Mouse (Mus musculus) CH12F3 (cell line): Measurements from ENCODE around the gene Tex30.
"Not testable (repeated sequence)": the region's sequence is repeated elsewhere in the genome, so short reads cannot be mapped to it uniquely, and the experiment has no call there.

ENCODE experiments used
- in situ Hi-C: fragments of 300-500 bp; cut with MboI; formaldehyde crosslinking; loops from 2 replicates; pipeline ENCODE4 v1.14.3; 2020; ENCODE audit warnings: low sequenced_read_pairs

Gene Tex30

DNA sequence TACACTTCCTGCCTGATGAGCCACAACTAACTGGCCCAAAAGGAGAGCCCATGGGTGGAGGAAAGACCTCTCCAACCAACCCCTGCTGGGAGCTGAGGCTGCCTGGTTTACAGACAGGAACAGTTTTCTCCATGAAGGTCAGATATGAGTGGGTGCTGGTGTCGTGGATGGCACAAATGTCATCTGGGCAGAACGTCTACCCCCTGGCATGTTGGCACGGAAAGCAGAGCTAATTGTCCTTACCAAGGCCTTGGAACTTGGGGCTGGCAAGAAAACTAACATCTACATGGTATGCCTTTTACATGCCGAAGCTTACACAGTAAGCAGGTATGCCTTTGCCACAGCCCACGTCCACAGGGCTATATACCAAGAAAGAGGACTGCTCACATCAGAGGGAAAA lies 56.6 kb downstream of the Tex30 start:
- in situ Hi-C loops: not testable (repeated sequence)

DNA sequence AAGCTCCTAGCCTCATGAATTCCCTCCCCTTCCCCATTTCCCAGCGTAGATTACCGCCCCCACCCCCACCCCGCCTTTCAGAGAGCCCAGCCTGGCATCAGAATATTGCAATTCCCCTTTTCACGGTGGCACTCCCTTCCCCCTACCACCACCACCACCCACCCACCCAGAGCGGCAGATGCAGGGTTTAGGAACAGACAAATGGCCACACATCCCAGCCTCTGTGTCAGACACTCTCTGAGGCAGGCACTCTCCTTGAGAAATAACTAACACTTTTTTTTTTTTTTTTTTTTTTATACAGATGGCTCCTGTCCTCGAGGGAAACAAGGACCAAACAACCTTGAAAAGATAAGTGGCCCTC lies 59.7 kb downstream of the Tex30 start:
- in situ Hi-C loops: no loop called here

DNA sequence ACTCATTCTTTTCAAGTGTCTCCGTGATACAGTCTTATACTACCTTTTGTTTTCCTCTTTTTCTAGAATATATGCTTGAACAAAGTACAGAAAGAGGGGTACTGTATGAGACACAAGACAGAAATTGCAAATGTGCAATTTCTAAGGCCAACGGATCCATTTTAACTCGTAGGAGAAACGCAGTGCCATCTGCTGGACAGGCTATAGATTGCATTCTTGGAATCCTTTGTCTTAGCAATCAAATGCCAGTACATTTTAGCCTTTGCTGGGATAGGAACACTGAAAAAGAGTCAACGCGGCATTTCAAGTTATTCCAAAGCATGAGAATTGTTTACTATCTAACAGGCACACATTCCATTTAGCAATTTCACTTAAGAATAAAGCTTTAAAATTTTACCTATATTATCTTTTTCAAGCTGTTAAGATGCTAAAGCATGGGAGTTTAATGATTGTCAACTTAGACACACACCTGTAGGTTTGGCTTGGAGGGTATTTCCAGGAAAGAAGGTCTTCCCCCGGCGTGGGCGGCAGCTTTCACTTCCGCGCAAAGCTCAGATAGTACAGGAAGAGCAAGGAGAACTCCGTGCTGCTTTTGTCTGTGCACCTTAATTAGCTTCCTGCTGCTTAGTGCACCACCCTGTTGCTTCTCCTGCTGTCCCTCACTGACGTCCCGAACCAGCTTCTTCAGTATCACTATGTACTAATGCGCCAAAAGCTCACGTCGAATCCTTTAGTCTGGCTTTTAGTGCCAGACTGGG lies 60.3 kb downstream of the Tex30 start:
- in situ Hi-C loops: no loop called here
